Mouse (Mus musculus): ENCODE results near the gene Tmbim4.

The Tmbim4 gene

DNA sequence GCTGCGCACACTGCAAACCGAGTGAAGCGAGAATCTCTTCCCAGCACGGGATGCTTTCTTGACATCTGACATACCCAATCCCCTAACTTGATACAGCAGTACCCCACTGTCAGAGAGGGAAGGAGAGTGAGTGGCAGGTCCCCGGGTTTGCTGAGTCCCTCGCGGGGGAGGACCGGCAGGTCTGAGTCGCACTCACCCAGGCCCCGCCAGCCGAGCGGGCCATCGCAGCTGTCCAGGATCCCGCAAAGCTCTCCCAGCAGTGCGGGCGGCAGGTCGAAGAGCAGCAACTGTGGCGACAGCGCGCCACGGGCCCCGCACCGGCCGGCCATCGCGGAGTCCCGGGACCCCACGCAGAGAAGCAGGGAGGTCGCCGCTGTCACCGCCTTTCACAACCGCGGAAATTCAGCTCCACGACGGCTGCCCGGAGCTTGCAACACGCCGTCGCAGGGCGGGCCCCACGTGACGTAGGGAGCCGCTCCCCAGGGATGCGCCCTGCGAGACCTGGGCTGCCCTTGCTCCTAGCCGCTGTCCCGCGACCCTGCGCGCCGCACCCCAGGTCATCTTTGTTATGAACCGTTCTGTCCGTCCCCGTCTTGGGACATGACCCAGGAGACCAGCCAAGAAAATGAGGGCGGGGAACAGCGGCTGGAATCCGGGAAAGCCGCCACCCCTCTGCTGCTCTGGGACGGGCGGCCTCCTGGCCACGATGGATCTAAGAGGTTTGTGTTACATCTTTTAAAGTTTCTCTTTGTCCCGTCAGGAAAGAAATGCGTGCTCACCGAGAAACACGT, at the start of gene Tmbim4:
Tmbim4 (plus strand) TSS at position 460 of the 791 bp plus-strand sequence.
- DNase-seq (ENCODE audit: low read depth, low spot score): no peak

DNA sequence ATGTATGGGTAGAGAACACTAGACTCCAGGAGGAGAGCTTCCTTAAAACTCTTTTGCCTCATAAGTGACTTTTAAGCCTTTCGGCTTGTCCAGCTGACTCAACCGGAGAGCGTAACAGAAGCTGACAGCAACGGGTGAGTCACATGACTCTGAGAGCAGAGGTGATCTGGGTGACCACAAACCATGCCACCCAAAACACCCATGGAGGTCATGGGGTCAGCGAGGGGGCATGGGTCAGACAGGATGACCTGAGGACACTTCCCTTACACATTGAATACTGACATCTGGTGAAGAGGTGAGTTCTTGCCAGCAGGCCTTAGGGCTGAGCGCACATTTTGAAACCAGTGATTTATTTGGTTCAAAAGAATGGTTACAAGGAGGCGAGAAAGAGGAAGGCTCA, 49.7 kb upstream of the Tmbim4 start:
- no peak for DNase-seq (ENCODE audit: low read depth, low spot score)

DNA sequence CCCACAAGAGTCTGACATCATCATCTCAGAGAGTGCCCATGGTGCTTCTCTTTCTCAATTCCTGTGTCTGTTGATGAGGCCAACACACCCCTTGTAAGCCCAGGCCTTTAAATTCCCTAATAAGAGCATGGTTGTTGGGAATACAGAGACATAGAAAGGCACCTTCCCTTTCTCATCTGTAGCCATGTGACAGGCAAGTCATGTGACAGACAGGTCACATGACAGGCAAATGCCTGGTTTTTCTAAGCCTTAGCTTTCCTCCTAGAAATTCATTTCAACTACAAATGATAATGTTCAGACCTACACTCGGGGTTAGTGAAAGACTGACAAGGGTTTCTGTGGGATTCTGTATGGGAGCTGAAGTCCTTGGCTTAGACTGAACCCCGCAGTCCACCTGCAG, 47.5 kb upstream of the Tmbim4 start:
- DNase-seq (ENCODE audit: low read depth, low spot score): no peak

- no peak for DNase-seq (ENCODE audit: low read depth, low spot score)
These were observed 40.9 kb upstream of the Tmbim4 start for GRCm38 (mm10) chr10:120160533-120160932.

DNA sequence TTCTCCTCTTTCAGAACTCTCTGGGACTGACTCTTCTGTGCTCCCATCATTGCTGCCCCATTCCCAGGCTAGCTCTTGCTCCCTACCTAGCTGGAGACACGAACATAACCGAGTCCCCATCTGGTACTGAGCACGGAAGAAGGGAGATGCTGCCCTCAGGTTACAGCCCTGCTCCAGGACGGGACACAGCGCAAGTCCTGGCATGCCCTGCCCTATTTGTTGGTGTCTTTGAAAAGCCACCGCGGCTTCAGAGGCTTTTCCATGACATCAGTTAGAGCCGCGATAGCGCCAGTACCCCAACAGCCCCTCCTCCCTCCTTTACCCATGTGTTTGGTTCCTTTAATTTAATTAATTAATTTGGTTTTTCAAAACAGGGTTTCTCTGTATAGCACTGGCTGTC, 38.5 kb upstream of the Tmbim4 start:
- DNase-seq (ENCODE audit: low read depth, low spot score): no peak

GRCm38 (mm10) chr10:120163490-120163889, 37.9 kb upstream of the Tmbim4 start:
- DNase-seq (ENCODE audit: low read depth, low spot score): no peak

GRCm38 (mm10) chr10:120164931-120165792, 36.2 kb upstream of the Tmbim4 start:
- no peak for DNase-seq (ENCODE audit: low read depth, low spot score)

DNA sequence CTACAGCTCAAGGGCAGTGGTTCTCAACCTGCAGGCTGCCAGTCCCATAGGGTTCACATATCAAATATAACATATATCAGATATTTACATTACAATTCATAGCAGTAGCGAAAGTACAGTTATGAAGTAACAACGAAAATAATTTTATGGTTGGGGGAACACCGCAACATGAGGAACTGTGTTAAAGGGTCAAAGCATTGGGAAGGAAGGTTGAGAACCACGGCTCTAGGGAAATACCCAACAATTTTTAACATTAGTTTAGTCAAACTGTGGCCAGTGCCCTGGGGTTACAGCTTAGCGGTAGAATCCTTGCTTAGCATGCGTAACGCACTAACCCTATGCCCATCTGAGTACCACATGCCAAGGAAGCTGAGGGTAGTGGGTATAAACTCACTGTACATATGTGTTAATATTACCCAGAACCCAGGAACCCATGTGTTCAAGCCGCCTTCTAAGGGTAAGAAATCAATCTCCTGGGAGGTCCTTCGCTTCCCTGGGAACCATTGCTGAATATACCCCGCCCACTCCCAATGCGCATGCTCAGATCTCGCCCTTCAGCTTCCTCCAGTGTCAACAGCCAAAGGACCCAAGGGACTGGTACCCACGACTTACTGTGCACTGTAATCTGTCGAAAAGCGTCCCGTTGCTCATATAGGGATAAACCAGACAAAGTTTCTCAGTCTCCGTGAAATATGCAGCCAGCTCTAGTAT, 35.4 kb upstream of the Tmbim4 start:
- DNase-seq (ENCODE audit: low read depth, low spot score): no peak

- DNase-seq (ENCODE audit: low read depth, low spot score): no peak
These were observed 33.3 kb upstream of the Tmbim4 start for GRCm38 (mm10) chr10:120168070-120168469.

DNA sequence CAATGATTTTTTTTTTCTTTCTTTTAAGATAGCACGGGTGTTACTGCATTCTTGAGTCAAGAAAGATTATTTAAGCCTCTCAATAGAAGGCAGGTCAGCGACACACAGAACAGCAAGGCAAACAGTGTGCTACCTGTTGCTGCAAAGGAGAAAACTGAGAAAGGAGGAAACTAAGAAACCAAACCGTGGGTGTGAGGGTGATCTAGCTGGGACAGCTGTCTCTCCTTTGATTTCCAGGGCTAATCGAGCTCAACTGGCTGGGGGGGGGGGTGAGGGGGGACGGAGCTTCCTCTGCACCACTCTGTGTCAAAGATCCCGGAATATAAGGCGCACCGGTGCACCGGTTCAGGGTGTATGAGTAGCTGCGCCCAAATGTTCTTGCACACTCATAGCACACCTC, 32.3 kb upstream of the Tmbim4 start:
- no peak for DNase-seq (ENCODE audit: low read depth, low spot score)

DNA sequence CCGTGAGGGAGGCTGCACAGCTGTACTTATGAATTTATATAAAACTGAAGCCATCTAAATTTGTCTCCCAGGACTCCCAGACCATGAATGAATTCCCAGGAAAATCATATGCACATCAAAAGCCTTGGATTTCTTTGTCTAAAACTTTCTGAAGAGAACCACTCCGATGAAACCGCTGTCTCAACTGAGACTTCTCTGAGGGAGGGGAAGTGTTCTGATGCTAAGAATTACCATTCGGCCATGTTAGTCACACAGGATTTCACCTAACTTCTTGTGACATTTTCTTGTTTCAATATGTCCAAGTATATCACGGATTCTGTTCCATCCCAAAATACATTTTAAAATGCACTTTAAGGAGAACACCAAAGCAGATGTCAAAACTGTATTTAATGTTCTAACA, 31.5 kb upstream of the Tmbim4 start:
- DNase-seq (ENCODE audit: low read depth, low spot score): no peak

- DNase-seq (ENCODE audit: low read depth, low spot score): no peak
These were observed 31.1 kb upstream of the Tmbim4 start for GRCm38 (mm10) chr10:120170277-120170676.

GRCm38 (mm10) chr10:120171340-120171739, 30.1 kb upstream of the Tmbim4 start:
- no peak for DNase-seq (ENCODE audit: low read depth, low spot score)

GRCm38 (mm10) chr10:120174192-120174705, 27.1 kb upstream of the Tmbim4 start:
- no peak for DNase-seq (ENCODE audit: low read depth, low spot score)

DNA sequence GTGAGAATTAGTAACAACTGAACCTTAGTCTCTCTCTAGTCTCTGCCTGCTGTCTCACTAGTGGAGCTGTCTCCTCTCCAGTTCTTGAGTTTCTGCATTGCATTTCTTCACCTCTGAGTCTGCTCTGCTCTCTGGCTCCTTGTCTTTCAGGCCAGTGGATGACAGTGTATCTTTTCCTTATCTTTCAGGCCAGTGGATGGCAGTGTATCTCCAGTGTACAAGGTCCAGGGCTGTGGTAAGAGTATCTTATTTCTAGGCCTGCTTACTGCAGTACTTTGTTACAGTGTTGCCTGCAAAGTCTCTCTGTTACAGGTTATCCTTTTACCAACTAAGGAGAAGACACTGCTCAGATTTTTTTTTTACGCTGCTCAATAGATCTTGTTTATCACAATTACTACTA, 18.5 kb upstream of the Tmbim4 start:
- DNase-seq (ENCODE audit: low read depth, low spot score): peak; percentile 16

DNA sequence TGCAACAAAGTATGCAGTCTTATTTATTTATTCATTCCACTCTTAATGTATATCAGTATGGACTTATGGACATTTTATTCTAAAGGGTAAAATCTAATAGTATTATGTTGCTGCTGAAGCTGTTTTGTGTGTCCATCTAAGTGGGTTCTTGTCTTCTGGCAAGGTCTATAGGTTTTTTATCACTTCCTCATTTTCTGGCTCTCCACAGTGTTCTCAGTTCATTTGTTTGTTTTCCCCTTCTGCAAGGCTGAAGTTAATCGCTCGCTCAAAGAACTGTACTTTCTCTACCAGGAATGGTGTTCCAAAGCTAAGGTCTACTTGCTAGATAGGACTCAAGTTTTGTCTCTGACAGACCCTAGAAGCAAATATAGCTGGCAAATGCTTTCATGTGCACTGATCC, 18.0 kb upstream of the Tmbim4 start:
- DNase-seq (ENCODE audit: low read depth, low spot score): no peak

- peak; percentile 9 for DNase-seq (ENCODE audit: low read depth, low spot score)
These were observed 12.9 kb upstream of the Tmbim4 start for GRCm38 (mm10) chr10:120188513-120188912.

DNA sequence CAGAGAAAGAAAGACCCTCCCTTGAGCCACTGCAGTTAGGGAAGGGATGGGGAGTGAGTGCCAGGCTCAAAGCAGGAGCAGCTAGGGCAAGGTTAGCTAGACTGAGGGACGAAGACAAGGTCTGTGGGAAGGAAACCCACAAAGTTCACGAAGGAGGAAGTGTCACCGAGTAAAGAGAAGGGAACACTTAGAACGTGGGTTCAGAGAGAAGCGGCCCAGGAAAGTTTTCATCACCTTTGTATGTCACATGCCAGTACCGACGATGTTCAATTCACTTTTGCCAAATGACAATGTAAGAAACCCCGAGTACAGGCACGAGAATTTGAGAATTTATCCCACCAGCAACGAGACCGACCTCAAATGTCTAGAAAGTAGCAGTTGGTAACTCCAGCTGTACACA, 12.1 kb upstream of the Tmbim4 start:
- no peak for DNase-seq (ENCODE audit: low read depth, low spot score)

- DNase-seq (ENCODE audit: low read depth, low spot score): no peak
These were observed 11.6 kb upstream of the Tmbim4 start for GRCm38 (mm10) chr10:120189782-120190181.

DNA sequence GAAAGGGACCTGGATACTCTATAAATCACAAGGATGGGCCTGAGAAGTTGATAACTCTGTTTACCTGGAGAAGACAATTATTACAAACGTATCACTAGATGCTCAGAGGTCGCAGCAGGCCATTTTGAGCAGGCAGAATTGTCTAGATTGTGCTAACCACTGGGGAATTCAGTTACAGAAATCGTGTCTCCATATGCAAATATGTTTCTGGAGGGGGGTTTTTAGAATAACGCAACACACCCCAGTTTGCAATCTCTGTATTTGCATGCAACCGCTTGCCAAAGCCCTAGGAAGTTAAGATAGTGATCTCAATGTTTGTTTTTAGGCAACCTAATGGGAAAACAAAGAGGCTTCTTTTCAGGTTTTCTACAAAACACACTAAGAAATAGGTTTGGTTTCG, 10.2 kb upstream of the Tmbim4 start:
- DNase-seq (ENCODE audit: low read depth, low spot score): no peak

GRCm38 (mm10) chr10:120192278-120192677, 9.1 kb upstream of the Tmbim4 start:
- DNase-seq (ENCODE audit: low read depth, low spot score): no peak

DNA sequence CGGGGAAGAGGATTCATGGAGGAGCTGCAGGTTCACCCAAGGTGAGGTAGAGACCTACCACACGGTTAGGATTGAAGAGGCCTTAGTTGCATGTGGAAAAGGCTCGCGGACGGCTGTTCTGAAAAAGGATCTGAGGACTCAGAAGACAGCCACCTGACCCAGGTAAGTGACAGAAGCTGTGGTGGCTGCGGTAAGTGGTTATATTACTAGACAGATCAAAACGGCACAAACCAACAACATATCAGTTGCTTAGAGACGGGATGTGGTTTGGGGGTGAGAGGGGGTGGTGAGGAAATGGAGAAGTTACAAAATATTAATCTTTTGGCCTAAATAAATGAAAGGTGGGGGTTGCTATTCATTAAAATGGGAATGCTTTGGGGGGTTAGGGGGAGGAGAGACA, 8.1 kb upstream of the Tmbim4 start:
- no peak for DNase-seq (ENCODE audit: low read depth, low spot score)
